Mouse (Mus musculus): ENCODE measurements around the gene Tmprss3. TPM values are rescaled to one million over a fixed set of nuclear protein-coding genes. Genes with fewer than 3 reads are reported as not detected.

The Tmprss3 gene
- polyA plus RNA-seq, 1 experiment from 2014 or later, result not detected

GRCm38 (mm10) chr17:31152966-31153499 lies 45.7 kb downstream of the Tmprss3 start:
- 0 out of 2 replicates have a peak, but pooled peaks cover 4% of the 10 kb centered on the region for H3K4me1 ChIP-seq
- no peaks in the 10 kb centered on the region for H3K27me3 ChIP-seq
- ATAC-seq (ENCODE audit: low FRiP score), result no peak
- H3K36me3 ChIP-seq (replicated peaks), result no peaks in the 10 kb centered on the region
- WGBS, result 90% methylated on average over 9 of the region's 9 CpGs
- no peak overlapping the region for H3K9ac ChIP-seq
- no peak overlapping the region for H3K27ac ChIP-seq
- H3K4me3 ChIP-seq (replicated peaks), result no peak overlapping the region
- no peaks in the 10 kb centered on the region for H3K9me3 ChIP-seq
- no peak overlapping the region for H3K4me2 ChIP-seq

DNA sequence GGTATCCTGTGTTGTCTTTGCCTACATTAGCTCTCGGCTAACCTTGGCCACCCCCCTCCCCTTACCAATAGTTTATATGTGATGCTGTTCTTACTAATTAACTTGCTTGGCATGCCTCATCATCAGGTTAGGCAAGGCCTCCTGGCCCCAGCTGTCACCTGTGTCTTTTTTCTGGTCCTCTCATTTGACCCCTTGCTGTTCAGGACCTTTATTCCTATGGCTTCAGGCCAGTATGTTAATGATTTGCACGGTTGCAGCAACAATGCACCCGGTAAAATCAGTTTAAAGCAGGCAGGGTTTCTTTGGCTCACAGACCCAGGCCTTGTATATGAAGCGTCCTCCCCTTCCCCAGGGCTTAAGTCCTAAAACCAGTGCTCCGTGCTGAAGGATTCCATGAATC lies 46.3 kb downstream of the Tmprss3 start:
- H3K27ac ChIP-seq, result no peak overlapping the region
- 51% methylated on average over 5 of the region's 5 CpGs for WGBS

GRCm38 (mm10) chr17:31145998-31146397 lies 52.8 kb downstream of the Tmprss3 start:
- Histone ChIP-seq H3K9ac (no peak overlapping the region), H3K4me3 (replicated peaks) (no peak overlapping the region), H3K27me3 (no peaks in the 10 kb centered on the region), H3K9me3 (no peaks in the 10 kb centered on the region), H3K4me2 (no peak overlapping the region), H3K4me1 (no peaks in the 10 kb centered on the region; the same call in 1 of the 2 replicates), H3K36me3 (replicated peaks) (no peaks in the 10 kb centered on the region), H3K27ac (no peak overlapping the region)
- WGBS, result 81% methylated on average over 9 of the region's 9 CpGs
- ATAC-seq (ENCODE audit: low FRiP score), result no peak

More for the DNA sequence above, 46.3 kb downstream of the Tmprss3 start:
- H3K36me3 ChIP-seq (replicated peaks), result no peaks in the 10 kb centered on the region
- no peak overlapping the region for H3K4me3 ChIP-seq (replicated peaks)
- H3K9me3 ChIP-seq, result no peaks in the 10 kb centered on the region
- ATAC-seq (ENCODE audit: low FRiP score), result no peak
- no peak overlapping the region for H3K4me2 ChIP-seq
- H3K4me1 ChIP-seq, result 0 out of 2 replicates have a peak, but pooled peaks cover 4% of the 10 kb centered on the region
- H3K27me3 ChIP-seq, result no peaks in the 10 kb centered on the region
- H3K9ac ChIP-seq, result no peak overlapping the region

- Histone ChIP-seq H3K4me2 (no peak within 1 kb of the TSS), H3K27ac (no peak within 1 kb of the TSS), H3K4me3 (replicated peaks) (no peak within 1 kb of the TSS), H3K36me3 (replicated peaks) (no peaks in the 10 kb centered on the region), H3K4me1 (no peaks in the 10 kb centered on the region; the same call in 1 of the 2 replicates), H3K9me3 (no peaks in the 10 kb centered on the region), H3K27me3 (no peaks in the 10 kb centered on the region), H3K9ac (no peak within 1 kb of the TSS)
- WGBS, result 68% methylated on average over 15 of the region's 15 CpGs
- no peak for ATAC-seq (ENCODE audit: low FRiP score)
These were observed 54.4 kb downstream of the Tmprss3 start, which contains the start of gene Tff2 for GRCm38 (mm10) chr17:31144040-31145037. TSS of gene Tff2 (minus strand) at chr17:31144282.

DNA sequence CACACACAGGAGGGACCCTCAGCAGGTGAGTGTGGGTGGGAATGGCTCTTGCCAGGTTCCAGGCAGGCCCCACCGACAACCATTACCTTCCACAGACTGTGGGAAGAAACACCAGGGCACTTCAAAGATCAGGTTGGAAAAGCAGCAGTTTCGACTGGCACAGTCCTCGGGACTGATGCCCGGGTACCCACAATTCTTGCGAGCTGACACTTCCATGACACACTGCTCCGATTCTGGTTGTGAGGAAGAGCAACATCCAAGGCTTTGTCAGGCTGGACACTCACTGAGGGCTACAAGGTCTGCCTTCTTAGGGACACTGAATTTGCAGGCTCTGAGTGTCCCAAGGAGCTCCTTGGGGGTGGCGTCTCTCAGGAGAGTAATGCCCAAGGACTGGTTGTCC lies 56.7 kb downstream of the Tmprss3 start:
- H3K27ac ChIP-seq, result no peak overlapping the region
- no peak for ATAC-seq (ENCODE audit: low FRiP score)
- H3K9me3 ChIP-seq, result no peaks in the 10 kb centered on the region
- H3K4me3 ChIP-seq (replicated peaks), result no peak overlapping the region
- WGBS, result 95% methylated on average over 7 of the region's 7 CpGs
- H3K9ac ChIP-seq, result no peak overlapping the region
- no peaks in the 10 kb centered on the region for H3K36me3 ChIP-seq (replicated peaks)
- no peak overlapping the region for H3K4me2 ChIP-seq
- H3K4me1 ChIP-seq, result no peaks in the 10 kb centered on the region; the same call in 1 of the 2 replicates
- H3K27me3 ChIP-seq, result no peaks in the 10 kb centered on the region

GRCm38 (mm10) chr17:31138398-31138797 lies 60.4 kb downstream of the Tmprss3 start:
- Histone ChIP-seq H3K27ac (no peak overlapping the region), H3K27me3 (no peaks in the 10 kb centered on the region), H3K36me3 (replicated peaks) (no peaks in the 10 kb centered on the region), H3K9me3 (no peaks in the 10 kb centered on the region), H3K4me3 (replicated peaks) (no peak overlapping the region), H3K4me2 (no peak overlapping the region), H3K4me1 (no peaks in the 10 kb centered on the region; the same call in 1 of the 2 replicates), H3K9ac (no peak overlapping the region)
- 21% methylated on average over 5 of the region's 5 CpGs for WGBS
- ATAC-seq (ENCODE audit: low FRiP score), result no peak

DNA sequence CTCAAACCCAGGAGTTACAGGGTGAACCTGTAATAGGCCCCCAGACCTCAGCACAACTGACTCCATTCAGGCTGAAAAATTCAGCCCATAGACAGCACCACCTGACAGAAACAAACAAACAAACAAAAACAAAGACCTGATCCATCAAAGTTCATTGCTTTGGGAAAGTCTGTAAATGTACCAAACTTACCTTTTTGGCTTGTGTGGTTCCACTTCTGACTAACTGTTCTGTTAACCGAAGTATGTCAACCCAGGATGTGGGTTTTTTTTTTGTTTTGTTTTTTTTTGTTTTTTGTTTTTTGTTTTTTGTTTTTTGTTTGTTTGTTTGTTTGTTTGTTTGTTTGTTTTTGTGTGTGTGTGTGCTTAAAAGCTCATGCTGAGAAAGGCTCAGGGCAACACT lies 62.0 kb downstream of the Tmprss3 start:
- 81% methylated on average over 1 of the region's 1 CpGs for WGBS
- Histone ChIP-seq H3K4me3 (replicated peaks) (no peak overlapping the region), H3K27ac (no peak overlapping the region), H3K9ac (no peak overlapping the region), H3K4me1 (no peaks in the 10 kb centered on the region; the same call in 1 of the 2 replicates), H3K4me2 (no peak overlapping the region), H3K36me3 (replicated peaks) (no peaks in the 10 kb centered on the region), H3K9me3 (no peaks in the 10 kb centered on the region), H3K27me3 (no peaks in the 10 kb centered on the region)
- no peak for ATAC-seq (ENCODE audit: low FRiP score)

DNA sequence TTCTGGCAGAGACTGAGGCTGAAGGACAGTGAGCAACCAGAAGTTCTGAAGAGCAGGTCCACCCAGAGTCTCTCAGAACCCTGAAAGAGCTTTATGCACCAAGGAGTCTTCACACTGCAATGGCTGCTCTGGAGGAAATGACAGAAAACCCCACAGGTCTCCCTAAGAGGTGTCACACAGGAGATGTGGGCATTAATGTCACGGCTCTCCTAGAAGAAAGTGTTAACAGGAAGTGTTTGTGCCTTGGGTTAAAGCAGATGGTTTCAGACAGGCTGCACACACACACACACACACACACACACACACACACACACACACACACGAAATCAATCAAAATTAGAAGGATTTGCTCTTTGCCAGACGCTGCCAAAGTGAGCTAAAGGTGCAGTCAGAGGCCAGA lies 62.5 kb downstream of the Tmprss3 start:
- WGBS, result 68% methylated on average over 3 of the region's 3 CpGs
- Histone ChIP-seq H3K4me2 (no peak overlapping the region), H3K36me3 (replicated peaks) (no peaks in the 10 kb centered on the region)

GRCm38 (mm10) chr17:31134913-31135312 lies 63.9 kb downstream of the Tmprss3 start:
- H3K4me2 ChIP-seq, result no peak overlapping the region
- H3K4me3 ChIP-seq (replicated peaks), result no peak overlapping the region
- H3K9me3 ChIP-seq, result no peaks in the 10 kb centered on the region
- H3K27ac ChIP-seq, result no peak overlapping the region
- ATAC-seq (ENCODE audit: low FRiP score), result no peak
- no peaks in the 10 kb centered on the region; the same call in 1 of the 2 replicates for H3K4me1 ChIP-seq
- no peaks in the 10 kb centered on the region for H3K27me3 ChIP-seq
- 80% methylated on average over 6 of the region's 6 CpGs for WGBS
- no peak overlapping the region for H3K9ac ChIP-seq
- no peaks in the 10 kb centered on the region for H3K36me3 ChIP-seq (replicated peaks)

More for the DNA sequence above, 62.5 kb downstream of the Tmprss3 start:
- ATAC-seq (ENCODE audit: low FRiP score), result no peak
- no peaks in the 10 kb centered on the region for H3K27me3 ChIP-seq
- no peak overlapping the region for H3K27ac ChIP-seq
- H3K4me1 ChIP-seq, result no peaks in the 10 kb centered on the region; the same call in 1 of the 2 replicates
- H3K9ac ChIP-seq, result no peak overlapping the region
- no peaks in the 10 kb centered on the region for H3K9me3 ChIP-seq
- no peak overlapping the region for H3K4me3 ChIP-seq (replicated peaks)

GRCm38 (mm10) chr17:31133776-31134175 lies 65.0 kb downstream of the Tmprss3 start:
- Histone ChIP-seq H3K9me3 (no peaks in the 10 kb centered on the region), H3K27me3 (no peaks in the 10 kb centered on the region), H3K36me3 (replicated peaks) (no peaks in the 10 kb centered on the region), H3K9ac (no peak overlapping the region), H3K4me3 (replicated peaks) (no peak overlapping the region), H3K4me2 (no peak overlapping the region), H3K4me1 (peaks cover 5% of the 10 kb centered on the region), H3K27ac (no peak overlapping the region)
- ATAC-seq (ENCODE audit: low FRiP score), result no peak
- WGBS, result 86% methylated on average over 15 of the region's 15 CpGs

DNA sequence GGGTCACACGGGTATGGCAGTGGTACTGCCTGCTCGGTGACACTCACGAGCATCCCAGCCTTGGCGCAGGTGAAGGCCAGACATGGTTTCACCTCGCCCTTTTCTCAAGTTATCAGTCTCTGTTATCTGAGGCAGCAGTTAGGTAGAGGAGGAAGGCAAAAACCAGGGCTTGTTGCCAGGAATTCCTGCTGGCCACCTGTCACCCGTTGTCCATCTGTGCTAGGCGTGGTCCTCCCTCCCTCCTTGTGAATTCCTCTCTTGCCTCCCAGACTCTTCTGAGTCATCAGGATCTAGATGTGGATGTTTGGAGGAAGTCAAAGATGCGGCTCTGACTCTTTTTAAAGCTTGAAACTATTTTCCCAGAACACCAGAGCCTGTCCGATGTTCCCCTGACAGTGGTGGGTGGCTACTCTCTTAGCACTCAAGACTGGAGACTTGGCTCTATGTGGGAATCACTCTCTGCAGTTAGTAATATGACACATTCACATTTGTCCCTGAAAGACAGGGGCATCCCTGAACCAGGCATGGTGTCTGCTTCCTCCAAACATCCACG lies 67.4 kb downstream of the Tmprss3 start:
- H3K36me3 ChIP-seq (replicated peaks), result no peaks in the 10 kb centered on the region
- no peak overlapping the region for H3K27ac ChIP-seq
- no peak for ATAC-seq (ENCODE audit: low FRiP score)
- no peak overlapping the region for H3K9ac ChIP-seq
- WGBS, result 90% methylated on average over 10 of the region's 10 CpGs
- H3K4me3 ChIP-seq (replicated peaks), result no peak overlapping the region
- H3K4me1 ChIP-seq, result peaks cover 5% of the 10 kb centered on the region
- no peaks in the 10 kb centered on the region for H3K27me3 ChIP-seq
- no peaks in the 10 kb centered on the region for H3K9me3 ChIP-seq
- H3K4me2 ChIP-seq, result no peak overlapping the region

DNA sequence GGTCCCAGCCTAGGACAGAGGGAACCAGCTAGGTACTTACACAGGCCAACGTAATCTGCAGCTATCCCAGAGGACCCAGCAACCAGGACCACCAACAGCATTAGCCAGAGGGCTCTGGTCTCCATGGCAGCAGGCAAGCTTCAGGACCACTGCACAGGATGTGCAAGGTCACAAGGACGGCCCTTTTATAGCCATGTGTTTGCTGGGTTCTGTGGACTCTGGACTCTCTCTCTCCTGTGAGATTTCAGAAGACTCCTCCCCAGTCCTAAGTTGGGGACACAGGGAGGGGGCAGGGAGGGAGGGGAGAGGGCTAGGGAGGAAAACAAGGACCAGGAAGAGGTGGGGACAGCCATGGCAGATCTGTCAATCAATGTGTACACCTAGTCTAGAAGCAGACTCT lies 69.3 kb downstream of the Tmprss3 start, which contains the start of gene Tff3:
TSS of gene Tff3 (minus strand) at position 195 of the 400 bp plus-strand sequence.
- Histone ChIP-seq H3K27me3 (no peaks in the 10 kb centered on the region), H3K4me1 (peaks cover 14% of the 10 kb centered on the region), H3K36me3 (replicated peaks) (no peaks in the 10 kb centered on the region), H3K9me3 (no peaks in the 10 kb centered on the region), H3K9ac (no peak within 1 kb of the TSS), H3K27ac (no peak within 1 kb of the TSS), H3K4me3 (replicated peaks) (no peak within 1 kb of the TSS), H3K4me2 (no peak within 1 kb of the TSS)
- 53% methylated on average over 2 of the region's 2 CpGs for WGBS
- ATAC-seq (ENCODE audit: low FRiP score), result no peak

Data from forebrain, embryonic 12.5 days (tissue).